Mouse (Mus musculus): ENCODE data around the gene Edn2. TPM values are rescaled to one million over a fixed set of nuclear protein-coding genes. Genes with fewer than 3 reads are reported as not detected.
A peak's percentile ranks its signal among the peaks of the same experiment; 100 is the strongest.

The Edn2 gene
- total RNA-seq, 2 experiments from 2014 or later = not detected

- DNase-seq = no peak
These were observed 45.5 kb downstream of the Edn2 start for GRCm38 (mm10) chr4:120206471-120206891.

GRCm38 (mm10) chr4:120212080-120212479 lies 51.1 kb downstream of the Edn2 start:
- no peak for DNase-seq

- no peak for DNase-seq
These were observed 51.8 kb downstream of the Edn2 start for GRCm38 (mm10) chr4:120212812-120213211.

GRCm38 (mm10) chr4:120215915-120216591 lies 55.0 kb downstream of the Edn2 start:
- DNase-seq = peak; percentile 69

GRCm38 (mm10) chr4:120216883-120217282 lies 55.9 kb downstream of the Edn2 start:
- no peak for DNase-seq

Other genes starting within 250 kb of the Edn2 start
- not detected for gene AL607142.1, start 96.2 kb upstream of the Edn2 start, total RNA-seq (2021)
- gene Foxo6, start 126.1 kb downstream of the Edn2 start, total RNA-seq (2021) = 10 to 100 TPM; 11.9 to 12.5 TPM
- gene Scmh1, start 244.1 kb downstream of the Edn2 start, total RNA-seq (2021) = 10 to 100 TPM; 39.0 to 39.8 TPM

All from gastrocnemius, postnatal 10 days (tissue).